Mouse (Mus musculus): ENCODE data around the gene Pex3. TPM values are rescaled to one million over a fixed set of nuclear protein-coding genes. Genes with fewer than 3 reads are reported as not detected.

The Pex3 gene
- polyA plus RNA-seq, 1 experiment from 2014 or later: 27.8 TPM

- Histone ChIP-seq H3K4me3 (no peak overlapping the region), H3K9ac (no peak overlapping the region), H3K36me3 (replicated peaks) (no peaks in the 10 kb centered on the region), H3K27me3 (replicated peaks) (peaks cover 21% of the 10 kb centered on the region), H3K4me2 (no peak overlapping the region), H3K9me3 (no peaks in the 10 kb centered on the region), H3K4me1 (peaks cover 11% of the 10 kb centered on the region; the same call in 1 of the 2 replicates), H3K27ac (no peak overlapping the region)
- 15% methylated on average over 7 of the region's 7 CpGs for WGBS
- ATAC-seq (replicated peaks): peak; percentile 83
Observed at GRCm38 (mm10) chr10:13569818-13570217, 16.9 kb upstream of the Pex3 start.

- no peak overlapping the region for H3K27ac ChIP-seq
- no peak overlapping the region for H3K4me2 ChIP-seq
- H3K36me3 ChIP-seq (replicated peaks): no peaks in the 10 kb centered on the region
- no peak overlapping the region for H3K4me3 ChIP-seq
- no peak for ATAC-seq (replicated peaks)
- WGBS: 65% methylated on average over 13 of the region's 13 CpGs
- no peaks in the 10 kb centered on the region for H3K9me3 ChIP-seq
- H3K4me1 ChIP-seq: peaks cover 11% of the 10 kb centered on the region; the same call in 1 of the 2 replicates
- H3K27me3 ChIP-seq (replicated peaks): peaks cover 18% of the 10 kb centered on the region
- no peak overlapping the region for H3K9ac ChIP-seq
Observed at GRCm38 (mm10) chr10:13566393-13566792, 13.5 kb upstream of the Pex3 start.

- Histone ChIP-seq H3K4me1 (0 out of 2 replicates have a peak, but pooled peaks cover 1% of the 10 kb centered on the region), H3K27ac (no peak overlapping the region), H3K36me3 (replicated peaks) (no peaks in the 10 kb centered on the region), H3K9ac (no peak overlapping the region), H3K4me2 (peak overlapping the region; percentile 54), H3K27me3 (replicated peaks) (peaks cover 18% of the 10 kb centered on the region), H3K9me3 (no peaks in the 10 kb centered on the region), H3K4me3 (peak overlapping the region; percentile 27)
- ATAC-seq (replicated peaks): no peak
- 67% methylated on average over 8 of the region's 8 CpGs for WGBS
Observed at GRCm38 (mm10) chr10:13565080-13565448, 12.1 kb upstream of the Pex3 start.

DNA sequence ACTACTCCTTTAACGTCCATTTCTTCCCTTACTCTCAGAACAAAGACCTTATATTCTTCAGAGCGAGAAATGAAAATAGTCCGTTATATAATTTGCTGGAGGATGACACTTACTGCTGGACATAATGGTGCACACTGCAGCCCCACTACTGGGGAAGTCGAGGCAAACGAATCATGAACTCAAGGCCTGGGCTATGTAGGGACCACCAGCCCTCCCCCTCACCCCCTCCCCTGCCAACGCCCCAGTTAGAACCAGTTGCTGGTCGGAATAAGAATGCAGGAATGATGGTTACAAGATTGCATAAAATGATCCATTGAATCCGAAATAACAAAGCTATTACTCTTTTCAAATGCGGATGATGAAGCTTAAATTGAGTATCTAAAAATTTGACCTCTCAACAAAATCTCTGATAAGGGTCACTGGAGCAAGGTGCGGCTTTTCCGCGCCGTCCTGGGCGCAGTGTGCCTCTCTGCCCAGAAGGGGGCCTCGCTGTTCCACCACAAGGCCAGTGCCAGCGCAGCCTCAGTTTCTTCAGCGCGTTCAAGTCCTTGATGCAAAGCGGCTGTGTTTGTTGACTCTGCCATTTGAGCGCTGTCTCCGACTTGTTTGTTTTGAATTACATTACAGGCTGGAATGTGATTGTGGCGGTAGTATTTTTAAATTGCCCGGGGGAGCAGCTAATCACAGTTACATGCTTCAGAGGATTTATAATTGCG is 11.6 kb upstream of the Pex3 start:
- Histone ChIP-seq H3K36me3 (replicated peaks) (no peaks in the 10 kb centered on the region), H3K27me3 (replicated peaks) (peaks cover 18% of the 10 kb centered on the region), H3K4me3 (peak overlapping the region; percentile 27), H3K27ac (no peak overlapping the region), H3K4me1 (no peaks in the 10 kb centered on the region), H3K4me2 (peak overlapping the region; percentile 54), H3K9me3 (no peaks in the 10 kb centered on the region), H3K9ac (no peak overlapping the region)
- ATAC-seq (replicated peaks): peak; percentile 89
- WGBS: 28% methylated on average over 24 of the region's 24 CpGs

DNA sequence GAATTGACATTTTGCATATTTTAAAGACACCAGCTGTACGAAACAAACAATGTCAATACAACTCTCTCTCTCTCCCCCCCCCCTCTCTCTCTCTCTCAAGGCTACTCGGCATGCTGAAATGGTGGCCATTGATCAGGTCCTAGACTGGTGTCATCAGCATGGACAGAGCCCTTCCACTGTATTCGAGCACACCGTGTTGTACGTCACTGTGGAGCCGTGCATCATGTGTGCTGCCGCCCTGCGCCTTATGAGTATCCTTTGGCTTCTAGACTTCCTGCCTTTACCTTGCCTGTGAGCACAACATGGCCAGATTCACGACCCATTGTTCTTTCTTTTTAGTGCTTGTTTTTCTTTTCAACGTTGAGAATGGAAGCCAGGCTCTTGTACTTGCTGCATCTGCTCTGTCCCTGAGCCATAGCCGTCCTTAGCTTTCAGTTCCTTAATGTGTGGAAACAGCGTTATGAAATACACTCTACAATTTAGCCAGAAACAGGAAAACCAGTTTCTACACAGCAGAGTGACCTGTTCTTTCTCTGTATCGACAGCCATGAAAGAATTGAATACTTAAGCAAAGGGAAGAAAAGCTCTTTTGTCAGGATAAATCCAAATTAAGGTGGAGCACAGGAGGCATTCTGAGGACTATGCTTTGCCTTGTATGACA is 7.2 kb upstream of the Pex3 start:
- Histone ChIP-seq H3K27me3 (replicated peaks) (no peaks in the 10 kb centered on the region), H3K9ac (no peak overlapping the region), H3K9me3 (no peaks in the 10 kb centered on the region), H3K27ac (no peak overlapping the region), H3K4me3 (no peak overlapping the region), H3K4me2 (no peak overlapping the region), H3K36me3 (replicated peaks) (no peaks in the 10 kb centered on the region), H3K4me1 (no peaks in the 10 kb centered on the region)
- no peak for ATAC-seq (replicated peaks)
- WGBS: 88% methylated on average over 13 of the region's 13 CpGs

- Histone ChIP-seq H3K36me3 (replicated peaks) (no peaks in the 10 kb centered on the region), H3K9me3 (no peaks in the 10 kb centered on the region), H3K4me3 (no peak overlapping the region), H3K9ac (no peak overlapping the region), H3K27me3 (replicated peaks) (no peaks in the 10 kb centered on the region), H3K27ac (no peak overlapping the region), H3K4me2 (no peak overlapping the region), H3K4me1 (peaks cover 15% of the 10 kb centered on the region)
- no peak for ATAC-seq (replicated peaks)
- 92% methylated on average over 1 of the region's 1 CpGs for WGBS
Observed at GRCm38 (mm10) chr10:13554316-13554715, 1.4 kb upstream of the Pex3 start.

- Histone ChIP-seq H3K27me3 (replicated peaks) (no peaks in the 10 kb centered on the region), H3K36me3 (replicated peaks) (no peaks in the 10 kb centered on the region), H3K27ac (no peak overlapping the region), H3K4me2 (peak overlapping the region; percentile 68), H3K4me1 (peaks cover 15% of the 10 kb centered on the region), H3K4me3 (peak overlapping the region; percentile 71), H3K9ac (peak overlapping the region; percentile 77), H3K9me3 (no peaks in the 10 kb centered on the region)
- peak; percentile 46 for ATAC-seq (replicated peaks)
- WGBS: 30% methylated on average over 10 of the region's 10 CpGs
Observed at GRCm38 (mm10) chr10:13553498-13553985, 600 bp upstream of the Pex3 start.

DNA sequence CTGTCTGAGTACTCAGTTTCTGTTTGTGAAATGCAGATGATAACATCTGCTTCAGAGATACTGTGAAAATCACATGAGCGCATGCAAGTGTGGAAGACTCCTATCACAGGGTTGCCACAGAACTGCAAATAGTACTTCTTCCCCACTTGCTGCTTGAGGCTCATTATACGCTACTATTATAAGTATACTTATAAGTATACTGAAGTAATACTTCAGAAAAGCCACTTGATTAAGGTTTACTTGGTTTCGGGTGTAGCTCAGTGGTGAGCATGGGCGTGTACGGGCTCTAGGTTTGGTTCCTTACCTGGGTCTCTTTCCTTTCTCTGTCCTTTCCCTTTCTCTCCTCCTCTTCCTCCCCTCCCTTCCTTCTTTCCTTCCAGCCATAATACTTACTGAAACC is 11.2 kb downstream of the Pex3 start:
- Histone ChIP-seq H3K36me3 (replicated peaks) (peaks cover 15% of the 10 kb centered on the region; the same call in 1 of the 2 replicates), H3K27me3 (replicated peaks) (no peaks in the 10 kb centered on the region), H3K4me2 (no peak overlapping the region), H3K4me3 (no peak overlapping the region), H3K4me1 (no peaks in the 10 kb centered on the region), H3K27ac (no peak overlapping the region), H3K9me3 (no peaks in the 10 kb centered on the region), H3K9ac (no peak overlapping the region)
- ATAC-seq (replicated peaks): no peak
- WGBS: 95% methylated on average over 5 of the region's 5 CpGs

GRCm38 (mm10) chr10:13539769-13540333 is 13.1 kb downstream of the Pex3 start:
- ATAC-seq (replicated peaks): no peak
- 92% methylated on average over 7 of the region's 7 CpGs for WGBS
- no peaks in the 10 kb centered on the region for H3K9me3 ChIP-seq
- no peaks in the 10 kb centered on the region for H3K27me3 ChIP-seq (replicated peaks)
- H3K4me3 ChIP-seq: no peak overlapping the region
- no peak overlapping the region for H3K9ac ChIP-seq
- no peaks in the 10 kb centered on the region for H3K4me1 ChIP-seq
- H3K36me3 ChIP-seq (replicated peaks): peaks cover 21% of the 10 kb centered on the region; the same call in 1 of the 2 replicates
- no peak overlapping the region for H3K4me2 ChIP-seq
- no peak overlapping the region for H3K27ac ChIP-seq

- Histone ChIP-seq H3K4me1 (no peaks in the 10 kb centered on the region), H3K9me3 (no peaks in the 10 kb centered on the region), H3K4me3 (no peak overlapping the region), H3K36me3 (replicated peaks) (peaks cover 30% of the 10 kb centered on the region), H3K27ac (no peak overlapping the region), H3K9ac (no peak overlapping the region), H3K27me3 (replicated peaks) (no peaks in the 10 kb centered on the region), H3K4me2 (no peak overlapping the region)
- ATAC-seq (replicated peaks): no peak
- 97% methylated on average over 7 of the region's 7 CpGs for WGBS
Observed at GRCm38 (mm10) chr10:13536706-13537105, 16.2 kb downstream of the Pex3 start.

GRCm38 (mm10) chr10:13534751-13535150 is 18.2 kb downstream of the Pex3 start:
- no peak overlapping the region for H3K27ac ChIP-seq
- ATAC-seq (replicated peaks): no peak
- WGBS: 93% methylated on average over 3 of the region's 3 CpGs
- H3K27me3 ChIP-seq (replicated peaks): no peaks in the 10 kb centered on the region
- H3K9ac ChIP-seq: no peak overlapping the region
- H3K36me3 ChIP-seq (replicated peaks): peaks cover 35% of the 10 kb centered on the region
- H3K9me3 ChIP-seq: no peaks in the 10 kb centered on the region
- no peaks in the 10 kb centered on the region for H3K4me1 ChIP-seq
- H3K4me3 ChIP-seq: no peak overlapping the region
- no peak overlapping the region for H3K4me2 ChIP-seq

- Histone ChIP-seq H3K4me1 (no peaks in the 10 kb centered on the region), H3K36me3 (replicated peaks) (peaks cover 24% of the 10 kb centered on the region), H3K27me3 (replicated peaks) (no peaks in the 10 kb centered on the region), H3K27ac (no peak overlapping the region), H3K9me3 (no peaks in the 10 kb centered on the region), H3K4me3 (no peak overlapping the region), H3K4me2 (no peak overlapping the region), H3K9ac (no peak overlapping the region)
- ATAC-seq (replicated peaks): no peak
- WGBS: 90% methylated on average over 4 of the region's 4 CpGs
Observed at GRCm38 (mm10) chr10:13528155-13528554, 24.8 kb downstream of the Pex3 start.
